In the genomic region with DNA sequence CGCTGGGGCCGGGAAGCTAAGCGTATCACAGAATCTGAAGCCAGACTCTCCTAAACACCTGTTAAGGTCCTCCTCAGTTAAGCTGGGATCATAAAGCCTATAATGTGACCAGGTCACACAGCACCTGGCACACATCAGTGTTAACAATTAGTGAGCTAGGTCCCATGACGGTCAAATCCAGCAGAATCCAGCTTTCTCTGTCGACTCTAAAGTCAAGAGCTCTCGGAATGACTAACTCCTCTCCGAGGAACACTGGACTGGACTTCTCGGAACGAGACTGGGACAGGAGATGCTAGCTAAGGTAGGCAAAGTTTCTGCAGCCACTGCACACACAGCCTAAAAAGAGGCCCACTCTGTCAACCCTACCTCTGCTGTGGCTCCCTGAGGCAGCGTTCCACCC, we compare ENCODE assay signal across 10 mouse cellular contexts. TPM values are rescaled to one million over a fixed set of nuclear protein-coding genes. Genes with fewer than 3 reads are reported as not detected.
DNase-seq lines count a peak whose midpoint lies in the region; ATAC-seq lines count a peak whose summit lies in the region.
"Had no signal": no experiment of that assay in that cellular context is flagged by ENCODE, and none has a peak within 500 bp of the region (broad histone marks: within the 10 kb centered on the region; RNA-seq: fewer than 3 reads in every experiment).

No protein-coding gene starts in this region.

- peak overlapping the region; percentile 84 for H3K4me3 ChIP-seq in forebrain, embryonic 14.5 days (ENCODE audit: low read depth, low read length)
- H3K4me3 ChIP-seq in kidney, embryonic 16.5 days (ENCODE audit: low read length): peak overlapping the region; percentile 85
- peak overlapping the region; percentile 91 for H3K4me3 ChIP-seq in neural tube, embryonic 11.5 days (ENCODE audit: low read depth, low read length)

- ATAC-seq in forebrain, embryonic 14.5 days: no peak
- ATAC-seq in kidney, embryonic 16.5 days (ENCODE audit: low FRiP score, low TSS enrichment): no peak
- ATAC-seq in neural tube, embryonic 11.5 days (ENCODE audit: insufficient read depth, low FRiP score, low TSS enrichment): no peak

- H3K4me2 ChIP-seq in forebrain, embryonic 14.5 days (ENCODE audit: low read length): peak overlapping the region; percentile 61
- peak overlapping the region; percentile 86 for H3K4me2 ChIP-seq in kidney, embryonic 16.5 days (replicated peaks; ENCODE audit: low read depth, low read length)
- peak overlapping the region; percentile 76 for H3K4me2 ChIP-seq in neural tube, embryonic 11.5 days (ENCODE audit: low read depth)

- H3K9ac ChIP-seq in forebrain, embryonic 14.5 days (ENCODE audit: low read length): peak overlapping the region; percentile 99
- peak overlapping the region; percentile 41 for H3K9ac ChIP-seq in kidney, embryonic 16.5 days (replicated peaks; ENCODE audit: low read length)
- H3K9ac ChIP-seq in neural tube, embryonic 11.5 days (ENCODE audit: low read length): peak overlapping the region; percentile 97; the same call in 1 of the 2 replicates

- WGBS in forebrain, embryonic 14.5 days: 82% methylated on average over 10 of the region's 10 CpGs
- WGBS in kidney, embryonic 16.5 days: 34% methylated on average over 10 of the region's 10 CpGs
- WGBS in neural tube, embryonic 11.5 days: 68% methylated on average over 10 of the region's 10 CpGs

- H3K27me3 ChIP-seq in forebrain, embryonic 14.5 days (replicated peaks; ENCODE audit: control insufficient read depth, insufficient read depth, low read length): no peaks in the 10 kb centered on the region
- H3K27me3 ChIP-seq in kidney, embryonic 16.5 days (ENCODE audit: insufficient read depth, low read length): no peaks in the 10 kb centered on the region
- no peaks in the 10 kb centered on the region for H3K27me3 ChIP-seq in neural tube, embryonic 11.5 days (ENCODE audit: control insufficient read depth, insufficient read depth, low read length)

- H3K36me3 ChIP-seq in forebrain, embryonic 14.5 days (ENCODE audit: control insufficient read depth, insufficient read depth, low read length): no peaks in the 10 kb centered on the region
- no peaks in the 10 kb centered on the region for H3K36me3 ChIP-seq in kidney, embryonic 16.5 days (ENCODE audit: insufficient read depth, low read length)
- H3K36me3 ChIP-seq in neural tube, embryonic 11.5 days (ENCODE audit: control insufficient read depth, insufficient read depth, low read length): no peaks in the 10 kb centered on the region

- peak; percentile 26 for DNase-seq in embryo, embryonic 11 days
- DNase-seq in embryo, embryonic 10 days (ENCODE audit: low spot score): no peak
- DNase-seq in forebrain, embryonic 14.5 days (ENCODE audit: low spot score): no peak
- DNase-seq in neural tube, embryonic 11.5 days (ENCODE audit: low spot score): peak; percentile 10
- no peak for DNase-seq in thymus, postnatal 36 days
- DNase-seq in gastrocnemius, postnatal 10 days: no peak
- no peak for DNase-seq in adrenal gland, adult 18-20 months (ENCODE audit: low spot score in 2 of 2)
- DNase-seq: lung, postnatal 4 days; right cerebral cortex, postnatal 25 days had no signal

- no peak overlapping the region for H3K27ac ChIP-seq in forebrain, embryonic 14.5 days (ENCODE audit: low read depth, low read length)
- H3K27ac ChIP-seq in kidney, embryonic 16.5 days (ENCODE audit: low read length): no peak overlapping the region
- no peak overlapping the region for H3K27ac ChIP-seq in neural tube, embryonic 11.5 days (ENCODE audit: low read depth, low read length)

- peaks cover 17% of the 10 kb centered on the region for H3K4me1 ChIP-seq in forebrain, embryonic 14.5 days (ENCODE audit: control insufficient read depth, insufficient read depth, low read length)
- H3K4me1 ChIP-seq in kidney, embryonic 16.5 days (ENCODE audit: insufficient read depth, low read length): peaks cover 39% of the 10 kb centered on the region
- H3K4me1 ChIP-seq in neural tube, embryonic 11.5 days (ENCODE audit: control insufficient read depth, insufficient read depth, low read length): peaks cover 22% of the 10 kb centered on the region

- H3K9me3 ChIP-seq in forebrain, embryonic 14.5 days (replicated peaks; ENCODE audit: control insufficient read depth, low read length): no peaks in the 10 kb centered on the region
- H3K9me3 ChIP-seq in kidney, embryonic 16.5 days (ENCODE audit: low read length): no peaks in the 10 kb centered on the region
- H3K9me3 ChIP-seq in neural tube, embryonic 11.5 days (ENCODE audit: control insufficient read depth, low read length): no peaks in the 10 kb centered on the region

RNA-seq across cellular contexts. Expression of a gene that starts 1.7 kb away (rescaled TPM):
- polyA plus RNA-seq in forebrain, embryonic 14.5 days (2014; fragmentation: Nextera tagmentation; extraction: Ambion mirVana): 10.9 and 13.3 TPM in 2 replicates
- 5.7 and 7.2 TPM in 2 replicates for polyA plus RNA-seq in kidney, embryonic 16.5 days (2015; fragmentation: Nextera tagmentation; extraction: Ambion mirVana)
- polyA plus RNA-seq in neural tube, embryonic 11.5 days (2014; fragmentation: Nextera tagmentation; extraction: Ambion mirVana): 12.9 and 13.5 TPM in 2 replicates
- 1 to 10 TPM; 1.6 to 3.0 TPM for total RNA-seq in gastrocnemius, postnatal 10 days (2021)
- total RNA-seq in adrenal gland, adult 18-20 months (2021): 1 to 10 TPM; 2.6 to 3.1 TPM

RNA-seq across cellular contexts. Expression of a gene that starts 46.9 kb away (rescaled TPM):
- polyA plus RNA-seq in forebrain, embryonic 14.5 days (2014; fragmentation: Nextera tagmentation; extraction: Ambion mirVana): 5.3 and 6.1 TPM in 2 replicates
- polyA plus RNA-seq in kidney, embryonic 16.5 days (2015; fragmentation: Nextera tagmentation; extraction: Ambion mirVana): 8.3 and 9.8 TPM in 2 replicates
- polyA plus RNA-seq in neural tube, embryonic 11.5 days (2014; fragmentation: Nextera tagmentation; extraction: Ambion mirVana): 15.4 and 17.0 TPM in 2 replicates
- 1 to 10 TPM; 4.3 to 6.5 TPM for total RNA-seq in gastrocnemius, postnatal 10 days (2021)
- 1 to 10 TPM; 2.1 to 2.8 TPM for total RNA-seq in adrenal gland, adult 18-20 months (2021)

Comparison
In these comparisons a context has a peak if more than half of its experiments do, and no peak if none do; other contexts are left out.
1. DNase-seq: peak in embryo, embryonic 11 days (single experiment) and neural tube, embryonic 11.5 days (single experiment); none in embryo, embryonic 10 days (single experiment), forebrain, embryonic 14.5 days (single experiment), thymus, postnatal 36 days (0 of 2), gastrocnemius, postnatal 10 days (single experiment) and adrenal gland, adult 18-20 months (0 of 2).
2. H3K9ac ChIP-seq: peak in every context shown above with its lines; median percentile 99 in forebrain, embryonic 14.5 days; 97 in neural tube, embryonic 11.5 days; 41 in kidney, embryonic 16.5 days.
3. Peak in every context shown above with its lines, with median percentiles within 50 percentile points of each other: H3K4me2 ChIP-seq and H3K4me3 ChIP-seq.